Mouse (Mus musculus) layer of hippocampus, adult 2 months (tissue): ENCODE measurements around the gene Cela1. TPM values are rescaled to one million over a fixed set of nuclear protein-coding genes. Genes with fewer than 3 reads are reported as not detected.

ENCODE experiments used
- DNase-seq, 2 experiments: peaks; one replicate each; pipeline ENCODE4 v3.0.0; 2022; ENCODE audit warnings: low spot score in 2 of 2
- H3K27ac ChIP-seq: fragments of 200-600 bp; 2 replicates; pipeline ENCODE4 v1.8.1; 2022
- H3K4me3 ChIP-seq: fragments of 200-600 bp; 2 replicates; pipeline ENCODE4 v1.8.1; 2022; ENCODE audit warnings: mild to moderate bottlenecking
- CTCF ChIP-seq: fragments of 200-600 bp; conservative IDR thresholded peaks from 2 replicates; pipeline ENCODE4 v1.8.1; 2022; ENCODE audit warnings: antibody characterized with exemption, mild to moderate bottlenecking, moderate library complexity
- microRNA-seq, 2 experiments: library from miRNA; unstranded; fragments of <30 nt; microRNA quantifications; one replicate each; pipeline ENCODE4 v1.2.0; 2021
- total RNA-seq, 2 experiments: library from RNA; stranded (reverse); gene quantifications; 2 replicates each; pipeline ENCODE4 v1.2.3; 2021

Gene Cela1
- total RNA-seq, 2 experiments from 2014 or later, result 1.3 TPM

GRCm38 (mm10) chr15:100633341-100633740, 54.4 kb downstream of the Cela1 start:
- H3K27ac ChIP-seq, result no peak overlapping the region
- DNase-seq, result no peak
- H3K4me3 ChIP-seq, result no peak overlapping the region
- TF ChIP-seq CTCF, result no peak

GRCm38 (mm10) chr15:100632323-100632722, 55.4 kb downstream of the Cela1 start:
- TF ChIP-seq CTCF, result no peak

GRCm38 (mm10) chr15:100631454-100632170, 56.1 kb downstream of the Cela1 start:
- DNase-seq, result no peak
- no peak overlapping the region for H3K4me3 ChIP-seq
- TF ChIP-seq CTCF, result no peak
- H3K27ac ChIP-seq, result no peak overlapping the region

More at GRCm38 (mm10) chr15:100632323-100632722, 55.4 kb downstream of the Cela1 start:
- H3K4me3 ChIP-seq, result no peak overlapping the region
- no peak for DNase-seq
- H3K27ac ChIP-seq, result no peak overlapping the region

GRCm38 (mm10) chr15:100630126-100630525, 57.6 kb downstream of the Cela1 start:
- TF ChIP-seq CTCF, result no peak
- DNase-seq, result no peak
- H3K27ac ChIP-seq, result no peak overlapping the region
- no peak overlapping the region for H3K4me3 ChIP-seq

- H3K4me3 ChIP-seq, result no peak overlapping the region
- no peak for TF ChIP-seq CTCF
- no peak for DNase-seq
- H3K27ac ChIP-seq, result no peak overlapping the region
These were observed 58.9 kb downstream of the Cela1 start for GRCm38 (mm10) chr15:100628797-100629196.

- DNase-seq, result no peak
- Histone ChIP-seq H3K27ac (no peak overlapping the region), H3K4me3 (no peak overlapping the region)
- TF ChIP-seq CTCF, result no peak
These were observed 59.8 kb downstream of the Cela1 start for GRCm38 (mm10) chr15:100627774-100628370.

- Histone ChIP-seq H3K27ac (no peak overlapping the region), H3K4me3 (no peak overlapping the region)
- TF ChIP-seq CTCF, result no peak
- DNase-seq, result no peak
These were observed 60.4 kb downstream of the Cela1 start for GRCm38 (mm10) chr15:100627287-100627686.

- no peak overlapping the region for H3K27ac ChIP-seq
- TF ChIP-seq CTCF, result no peak
- no peak overlapping the region for H3K4me3 ChIP-seq
- no peak for DNase-seq
These were observed 63.3 kb downstream of the Cela1 start for GRCm38 (mm10) chr15:100624435-100624834.

Small RNA genes within 50 kb of the gene (microRNA-seq; reads per million reads assigned to microRNA genes)
- 0 reads per million in 2 experiments for gene Mir6961

Other genes with a start within 250 kb of the Cela1 start
- gene Letmd1, start 218.9 kb downstream of the Cela1 start, total RNA-seq, result 10 to 100 TPM; 57.1 to 62.9 TPM
- gene Csrnp2, start 192.4 kb downstream of the Cela1 start, total RNA-seq, result 10 to 100 TPM; 23.3 to 23.9 TPM
- 10 to 100 TPM; 29.3 to 31.0 TPM for gene Tfcp2, start 135.9 kb downstream of the Cela1 start, total RNA-seq
- gene Pou6f1, start 87.9 kb downstream of the Cela1 start, total RNA-seq, result 100 to 1,000 TPM; 106 to 107 TPM
- 100 to 1,000 TPM; 112 to 113 TPM for gene Dazap2, start 72.6 kb downstream of the Cela1 start, total RNA-seq
- gene Smagp, start 51.0 kb downstream of the Cela1 start, total RNA-seq, result 1 to 10 TPM; 1.1 to 1.7 TPM
- gene Bin2, start 18.4 kb downstream of the Cela1 start, total RNA-seq, result 1 to 10 TPM; 5.3 to 5.6 TPM
- 1 to 10 TPM; 5.6 to 7.0 TPM for gene Galnt6, start 41.5 kb upstream of the Cela1 start, total RNA-seq
- 10 to 100 TPM; 77.4 to 94.2 TPM for gene Slc4a8, start 73.8 kb upstream of the Cela1 start, total RNA-seq
- gene Scn8a, start 181.9 kb upstream of the Cela1 start, total RNA-seq, result 100 to 1,000 TPM; 245 to 263 TPM